Mouse (Mus musculus): ENCODE results near the gene Ogfrl1.
"Not testable (repeated sequence)": the region's sequence is repeated elsewhere in the genome, so short reads cannot be mapped to it uniquely, and the experiment has no call there.

The Ogfrl1 gene

DNA sequence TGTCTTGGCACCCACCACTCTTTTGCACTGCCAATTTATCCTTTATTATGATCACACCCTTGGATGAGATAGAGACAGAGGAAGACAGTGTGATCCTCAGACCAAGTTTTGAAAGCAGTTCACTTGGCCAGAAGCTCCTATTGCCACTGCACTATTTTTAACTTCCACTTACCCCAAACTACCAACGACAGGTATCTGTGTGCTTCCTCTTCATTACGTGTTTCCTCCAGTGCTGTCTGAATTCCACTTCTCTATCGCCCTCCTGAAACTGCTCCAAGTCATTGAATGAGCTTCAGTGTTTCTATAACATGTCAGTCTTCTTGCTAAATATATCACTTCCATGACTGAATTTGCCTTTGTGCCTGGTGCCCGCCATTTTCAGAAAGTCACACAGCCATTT, at the start of gene Ogfrl1:
Ogfrl1 (minus strand) TSS at position 150 of the 400 bp plus-strand sequence.
- no peak for ATAC-seq (ENCODE audit: insufficient number of reproducible peaks, low FRiP score, low TSS enrichment)

GRCm38 (mm10) chr1:23445736-23446424, 48.3 kb upstream of the Ogfrl1 start:
- ATAC-seq (ENCODE audit: insufficient number of reproducible peaks, low FRiP score, low TSS enrichment): peak; percentile 98

GRCm38 (mm10) chr1:23433612-23434011, 36.0 kb upstream of the Ogfrl1 start:
- no peak for ATAC-seq (ENCODE audit: insufficient number of reproducible peaks, low FRiP score, low TSS enrichment)

GRCm38 (mm10) chr1:23426447-23426846, 28.9 kb upstream of the Ogfrl1 start:
- no peak for ATAC-seq (ENCODE audit: insufficient number of reproducible peaks, low FRiP score, low TSS enrichment)

- no peak for ATAC-seq (ENCODE audit: insufficient number of reproducible peaks, low FRiP score, low TSS enrichment)
These were observed 21.4 kb upstream of the Ogfrl1 start for GRCm38 (mm10) chr1:23418941-23419340.

DNA sequence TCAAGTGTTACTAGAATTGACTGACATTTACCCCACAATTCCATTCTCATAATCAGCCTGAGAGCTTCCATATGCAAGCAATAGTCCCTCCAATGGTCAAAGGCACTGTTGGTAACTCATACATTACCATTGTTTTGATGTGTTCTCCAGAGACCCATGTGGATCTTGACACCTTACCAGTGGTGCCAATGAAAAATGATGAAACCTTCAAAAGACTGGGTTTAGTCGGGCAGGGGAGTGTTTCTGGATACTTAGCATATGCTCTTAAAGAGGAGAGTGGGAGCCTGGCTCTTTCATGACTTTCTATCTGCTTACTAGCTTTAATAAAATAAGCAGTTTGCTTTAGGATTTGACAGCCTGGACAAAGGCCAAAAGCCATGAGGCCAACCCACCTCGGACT, 20.5 kb upstream of the Ogfrl1 start:
- no peak for ATAC-seq (ENCODE audit: insufficient number of reproducible peaks, low FRiP score, low TSS enrichment)

DNA sequence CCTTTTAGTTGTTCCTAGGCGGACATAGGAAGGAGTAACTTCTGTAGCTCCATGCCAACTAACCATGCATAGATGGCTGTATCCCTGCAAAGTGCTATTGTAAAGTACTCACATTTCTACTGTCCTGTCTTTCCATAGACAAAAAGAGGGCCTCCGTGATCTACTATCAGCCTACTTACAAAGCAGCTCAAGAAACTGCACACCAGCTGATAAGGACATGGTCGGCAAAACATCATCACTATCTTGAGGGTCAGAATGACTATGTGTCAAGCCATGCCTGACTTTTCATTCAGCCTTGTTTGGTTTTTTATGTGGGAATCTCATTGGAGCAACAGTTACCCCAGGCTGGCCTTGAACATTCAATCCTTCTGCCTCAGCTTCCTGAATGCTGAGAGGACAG, 20.0 kb upstream of the Ogfrl1 start:
- ATAC-seq (ENCODE audit: insufficient number of reproducible peaks, low FRiP score, low TSS enrichment): no peak

DNA sequence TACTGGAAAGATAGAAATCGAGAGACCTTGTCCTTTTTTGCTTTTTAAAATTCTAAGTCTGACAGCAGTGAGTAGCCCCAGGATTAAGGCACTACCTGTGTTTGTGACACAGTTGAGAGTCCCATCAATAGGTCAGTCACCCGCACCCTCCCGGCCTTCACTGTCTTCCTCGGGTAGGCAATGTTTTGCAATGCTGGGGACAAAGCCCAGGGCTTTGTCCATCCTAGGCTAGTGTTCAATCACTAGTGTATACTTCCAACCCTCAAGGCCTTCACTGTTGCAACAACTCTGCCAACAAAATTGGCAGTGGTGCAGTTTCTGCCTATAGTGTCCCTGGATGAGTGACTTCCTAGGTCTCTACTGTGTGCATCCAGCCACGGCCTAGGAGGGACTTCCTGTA, 14.0 kb upstream of the Ogfrl1 start:
- no peak for ATAC-seq (ENCODE audit: insufficient number of reproducible peaks, low FRiP score, low TSS enrichment)

GRCm38 (mm10) chr1:23409960-23410359, 12.4 kb upstream of the Ogfrl1 start:
- no peak for ATAC-seq (ENCODE audit: insufficient number of reproducible peaks, low FRiP score, low TSS enrichment)

DNA sequence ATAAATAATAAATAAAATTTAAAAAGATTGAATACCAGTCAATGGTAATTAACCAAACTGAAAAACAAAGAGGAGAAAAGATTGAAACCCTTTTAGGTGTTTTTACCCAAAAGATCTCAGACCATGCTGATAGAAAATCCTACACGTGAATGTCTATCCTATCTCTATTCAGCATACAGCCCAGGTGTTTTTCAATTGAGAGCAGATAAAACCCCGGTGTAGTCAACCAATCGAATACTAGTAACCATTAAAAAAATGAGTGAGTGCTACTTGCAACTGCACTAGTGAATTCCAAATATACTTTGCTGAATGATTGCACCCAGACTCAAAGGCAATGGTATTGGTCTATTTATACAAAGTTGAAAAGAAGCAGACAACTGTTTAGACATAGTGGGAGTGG, 4.8 kb upstream of the Ogfrl1 start:
- no peak for ATAC-seq (ENCODE audit: insufficient number of reproducible peaks, low FRiP score, low TSS enrichment)

DNA sequence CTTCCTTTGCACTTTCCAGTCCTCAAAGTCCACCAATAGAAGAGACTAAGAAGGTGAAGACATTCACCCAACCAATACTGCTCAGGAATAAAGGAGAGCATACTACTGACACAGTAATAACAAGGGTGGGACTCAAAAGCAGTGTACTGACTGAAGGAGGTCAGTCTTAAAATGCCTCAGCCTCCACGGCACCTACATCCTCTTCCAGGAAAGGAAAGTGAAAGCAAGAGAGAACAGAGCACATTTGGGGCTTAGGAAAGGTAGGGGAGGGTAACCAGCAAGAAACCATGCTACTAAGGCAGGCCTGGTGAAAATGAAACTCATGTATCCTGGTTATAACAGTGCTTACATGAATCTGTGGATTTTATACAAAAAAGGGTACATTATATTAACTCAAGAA, 2.0 kb upstream of the Ogfrl1 start:
- ATAC-seq (ENCODE audit: insufficient number of reproducible peaks, low FRiP score, low TSS enrichment): no peak

DNA sequence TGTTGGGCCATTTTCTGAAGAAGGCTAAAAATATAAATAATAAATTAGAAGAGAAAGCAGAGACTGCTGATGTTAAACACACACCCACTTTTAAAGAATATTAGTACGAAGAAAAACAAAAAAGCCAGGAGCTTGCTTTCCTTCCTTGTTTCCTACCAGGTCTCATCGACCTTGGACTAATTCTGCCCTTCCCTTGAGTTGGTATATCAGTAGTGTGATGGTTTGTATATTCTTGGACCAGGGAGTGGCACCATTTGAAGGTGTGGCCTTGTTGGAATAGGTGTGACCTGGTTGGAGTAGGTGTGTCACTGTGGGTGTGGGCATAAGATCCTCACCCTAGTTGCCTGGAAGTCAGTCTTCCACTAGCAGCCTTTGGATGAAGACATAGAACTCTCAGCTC, 3.2 kb downstream of the Ogfrl1 start:
- not testable (repeated sequence) for ATAC-seq (ENCODE audit: insufficient number of reproducible peaks, low FRiP score, low TSS enrichment)

- ATAC-seq (ENCODE audit: insufficient number of reproducible peaks, low FRiP score, low TSS enrichment): no peak
These were observed 5.8 kb downstream of the Ogfrl1 start for GRCm38 (mm10) chr1:23391744-23392143.

DNA sequence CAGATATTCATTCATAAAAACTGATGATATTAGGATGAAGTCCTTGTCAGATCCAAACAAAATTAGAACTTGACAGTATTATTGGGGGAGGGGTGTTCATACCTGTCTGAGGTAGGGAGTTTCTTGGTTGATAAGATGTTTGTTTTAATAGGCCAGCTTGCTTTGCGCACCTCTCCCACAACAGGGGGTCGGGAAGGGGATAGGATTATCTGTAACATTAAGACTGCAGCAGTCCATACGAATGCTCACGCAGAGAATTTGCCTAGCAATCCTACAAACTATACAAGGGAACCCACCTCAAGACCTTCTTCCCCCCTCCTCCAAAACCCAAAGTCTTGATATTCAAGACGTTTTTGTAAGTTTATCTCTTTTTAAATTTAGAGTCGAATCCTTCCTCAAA, 13.2 kb downstream of the Ogfrl1 start:
- ATAC-seq (ENCODE audit: insufficient number of reproducible peaks, low FRiP score, low TSS enrichment): no peak

- peak; percentile 92 for ATAC-seq (ENCODE audit: insufficient number of reproducible peaks, low FRiP score, low TSS enrichment)
These were observed 14.5 kb downstream of the Ogfrl1 start for GRCm38 (mm10) chr1:23382806-23383653.

GRCm38 (mm10) chr1:23382461-23382805, 15.1 kb downstream of the Ogfrl1 start:
- peak; percentile 1; the same call in 1 of the 2 replicates for ATAC-seq (ENCODE audit: insufficient number of reproducible peaks, low FRiP score, low TSS enrichment)

DNA sequence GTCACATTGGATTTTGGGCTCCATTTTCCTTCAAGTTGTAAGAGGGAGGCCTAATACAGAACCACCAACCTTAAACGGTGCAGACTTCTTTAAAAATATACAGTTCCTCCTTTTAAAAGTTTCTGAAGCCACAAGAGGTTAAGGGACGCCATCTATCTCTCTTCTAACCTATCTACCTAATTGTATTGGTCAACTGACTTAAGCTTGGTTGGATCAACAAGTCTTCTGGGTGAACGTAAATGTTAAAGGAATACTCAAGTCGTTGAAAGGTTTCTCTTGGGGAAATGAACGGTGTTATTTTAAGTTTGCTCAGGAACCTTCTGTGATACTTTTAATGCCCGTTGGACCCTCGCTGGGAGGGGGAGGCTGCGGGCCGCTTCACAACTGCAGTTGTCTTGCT, 15.5 kb downstream of the Ogfrl1 start:
- no peak for ATAC-seq (ENCODE audit: insufficient number of reproducible peaks, low FRiP score, low TSS enrichment)

GRCm38 (mm10) chr1:23379911-23380740, 17.4 kb downstream of the Ogfrl1 start:
- ATAC-seq (ENCODE audit: insufficient number of reproducible peaks, low FRiP score, low TSS enrichment): no peak

DNA sequence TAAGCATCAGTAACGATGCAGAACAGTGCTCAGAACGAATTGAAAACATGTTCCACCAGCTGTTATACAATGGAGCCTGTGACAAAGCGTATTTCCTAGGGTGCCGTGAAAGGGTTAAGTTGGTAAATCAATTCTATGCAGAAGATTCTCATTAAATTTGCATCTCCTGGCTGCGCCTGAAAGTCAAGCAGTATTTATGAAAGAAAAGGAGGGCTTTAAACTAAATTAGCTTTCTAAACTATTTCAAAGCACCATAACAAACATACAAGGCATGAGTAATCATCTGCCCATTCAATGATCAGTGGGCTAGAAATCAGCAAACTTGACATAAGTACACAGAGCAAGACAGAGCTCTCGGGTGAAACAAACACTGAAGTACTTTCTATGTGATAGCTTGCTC, 18.3 kb downstream of the Ogfrl1 start:
- ATAC-seq (ENCODE audit: insufficient number of reproducible peaks, low FRiP score, low TSS enrichment): no peak

DNA sequence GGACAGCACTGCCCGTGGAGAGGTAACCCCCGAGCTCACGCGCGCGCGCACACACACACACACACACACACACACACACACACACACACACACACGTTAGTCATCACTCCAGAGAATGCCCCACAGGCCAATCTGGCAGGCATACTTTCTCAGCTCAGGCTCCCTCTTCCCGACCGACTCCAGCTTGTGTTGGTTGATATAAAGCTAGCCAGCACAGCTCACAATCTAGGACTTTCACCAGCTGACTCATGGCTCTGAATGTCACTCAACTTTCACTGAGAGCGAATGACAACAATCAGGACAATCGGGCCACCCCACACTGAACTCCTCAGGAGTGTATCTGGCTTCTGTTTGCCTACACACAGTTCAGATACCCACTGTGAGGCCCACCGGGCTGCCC, 20.0 kb downstream of the Ogfrl1 start:
- no peak for ATAC-seq (ENCODE audit: insufficient number of reproducible peaks, low FRiP score, low TSS enrichment)

DNA sequence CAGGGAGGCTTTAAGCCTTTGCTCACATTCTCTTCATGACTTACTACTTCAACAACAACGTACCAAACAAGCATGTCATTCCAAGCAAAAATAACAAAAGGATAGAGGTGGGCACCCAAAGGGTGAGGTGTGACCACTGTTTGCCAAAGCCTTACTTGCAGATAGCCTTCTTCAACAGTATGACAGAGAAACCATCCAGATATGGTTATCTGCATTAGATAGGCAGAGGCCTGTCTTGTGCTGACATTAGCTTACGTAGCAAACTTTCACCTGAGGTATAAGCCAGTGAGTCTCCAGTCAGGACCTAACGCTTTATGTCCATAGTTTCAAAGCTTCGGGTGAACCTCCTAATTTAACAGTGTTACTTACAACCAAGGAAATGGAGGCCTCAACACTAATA, 23.4 kb downstream of the Ogfrl1 start:
- ATAC-seq (ENCODE audit: insufficient number of reproducible peaks, low FRiP score, low TSS enrichment): no peak

All from cerebellum, adult (tissue).